Mouse (Mus musculus): ENCODE results near the gene Atxn7.

GRCm38 (mm10) chr14:14013252-14013711 is 52.0 kb downstream of the Atxn7 start:
- no peak for TF ChIP-seq CTCF (IDR thresholded peaks at IDR 0.05; ENCODE audit: borderline replicate concordance, insufficient read depth, low read depth, low read length)
- no peak for TF ChIP-seq POLR2A (IDR thresholded peaks at IDR 0.05; ENCODE audit: borderline replicate concordance, insufficient read depth, low read length)
